Mouse (Mus musculus): Measurements from ENCODE around the gene Tmem182.

- TF ChIP-seq CTCF (IDR thresholded peaks at IDR 0.05; ENCODE audit: insufficient read depth, low read length) (no peak), POLR2A (IDR thresholded peaks at IDR 0.05; ENCODE audit: borderline replicate concordance, extremely low read depth, low read depth, low read length) (no peak)
Measured at GRCm38 (mm10) chr1:40784306-40784705, 21.1 kb upstream of the Tmem182 start.

All from lung, adult 2 months (tissue).